Mouse (Mus musculus): ENCODE results near the gene Mvb12a.

GRCm38 (mm10) chr8:71550754-71551153, 8.0 kb downstream of the Mvb12a start:
- no peak for TF ChIP-seq CTCF (IDR thresholded peaks at IDR 0.05; ENCODE audit: low read depth)
- TF ChIP-seq EP300 (IDR thresholded peaks at IDR 0.05; ENCODE audit: low read depth) = no peak

Measured in heart, postnatal 0 days (tissue).